Mouse (Mus musculus): ENCODE measurements around the gene Asap2.

DNA sequence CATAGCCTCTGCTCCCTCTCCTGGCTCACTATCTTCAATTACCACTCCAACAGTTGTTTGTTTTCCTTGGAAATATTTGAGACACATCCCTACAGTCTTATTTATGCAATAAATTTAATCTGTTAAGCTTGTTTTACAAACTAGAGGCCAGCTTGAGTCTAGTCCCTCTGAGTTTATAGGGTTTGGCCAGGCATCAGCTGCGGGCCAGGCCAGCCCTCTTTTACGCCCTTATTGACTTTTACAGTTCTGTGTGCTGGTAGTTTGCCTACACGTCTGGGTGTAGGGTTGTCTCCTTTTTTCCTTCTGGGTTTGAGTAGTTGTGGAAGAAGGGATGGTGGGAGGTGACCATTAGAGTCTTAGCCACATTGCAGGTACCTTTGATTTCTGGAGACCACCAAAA lies 173.4 kb downstream of the Asap2 start:
- TF ChIP-seq CTCF (IDR thresholded peaks at IDR 0.05; ENCODE audit: insufficient read depth, low read length) = no peak
- TF ChIP-seq POLR2A (IDR thresholded peaks at IDR 0.05; ENCODE audit: borderline replicate concordance, extremely low read depth, low read depth, low read length) = no peak

All from lung, adult 2 months (tissue).